Mouse (Mus musculus) kidney, adult 11 months (tissue): ENCODE data around the gene Tgfbr3.
A peak's percentile ranks its signal among the peaks of the same experiment; 100 is the strongest.

Experiments
- DNase-seq: peaks from one replicate; pipeline ENCODE4 v3.0.0; 2022

Gene Tgfbr3

DNA sequence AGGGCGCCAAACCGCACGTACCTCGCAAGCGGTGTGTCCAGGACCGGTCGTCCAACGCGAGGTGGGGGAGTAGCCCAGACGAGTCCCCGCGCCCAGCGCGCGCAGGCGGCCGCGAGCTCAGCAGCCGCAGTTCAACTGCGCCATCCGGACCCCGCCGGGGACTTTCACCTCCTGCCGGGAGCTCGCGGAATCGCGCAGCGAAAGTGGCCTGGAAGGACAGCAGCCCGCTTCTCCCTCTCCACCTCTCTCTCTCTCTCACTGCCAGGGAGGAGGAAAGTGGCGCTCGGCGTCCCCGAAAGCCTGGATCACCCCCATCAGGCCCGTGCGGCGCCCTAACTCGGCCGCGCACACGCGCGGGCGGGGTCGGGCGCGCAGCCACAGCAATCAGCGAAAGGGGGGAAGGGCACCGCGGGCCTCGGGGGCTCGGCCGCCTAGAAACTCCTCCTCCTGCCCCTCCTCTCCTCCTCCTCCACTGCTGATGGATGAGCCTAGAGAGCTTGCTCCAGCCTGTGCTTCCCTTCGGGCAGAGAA lies at the start of gene Tgfbr3:
Gene Tgfbr3, minus strand, starts transcription at position 396 of the 531 bp plus-strand sequence.
- DNase-seq: peak; percentile 83

DNA sequence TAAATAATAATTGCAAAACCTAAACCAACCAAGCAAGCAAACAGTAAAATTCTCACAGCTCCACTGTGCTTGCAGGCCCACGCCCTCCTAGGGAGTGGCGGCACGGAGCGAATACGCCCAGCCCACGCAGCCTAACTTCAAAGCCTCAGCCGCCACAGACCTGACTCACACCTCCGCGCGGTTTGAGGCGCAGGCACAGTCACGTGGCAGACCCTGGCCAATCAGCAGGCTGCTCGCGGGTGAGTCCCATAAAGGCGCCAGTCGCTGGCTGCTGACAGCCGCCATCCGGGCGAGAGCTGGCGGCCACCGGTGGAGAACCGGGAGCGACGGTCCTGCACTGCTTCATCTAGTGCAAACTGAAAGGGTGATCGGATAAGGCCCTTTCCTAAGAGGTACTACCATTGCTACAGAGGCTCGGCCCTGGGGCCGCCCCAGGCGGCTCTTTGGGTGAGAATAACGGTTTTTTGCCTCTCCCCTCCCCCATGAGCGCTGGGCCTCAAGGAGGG lies 41.5 kb upstream of the Tgfbr3 start, which contains the start of gene Brdt:
Gene Brdt, plus strand, starts transcription at position 244 of the 506 bp plus-strand sequence.
- DNase-seq: no peak

DNA sequence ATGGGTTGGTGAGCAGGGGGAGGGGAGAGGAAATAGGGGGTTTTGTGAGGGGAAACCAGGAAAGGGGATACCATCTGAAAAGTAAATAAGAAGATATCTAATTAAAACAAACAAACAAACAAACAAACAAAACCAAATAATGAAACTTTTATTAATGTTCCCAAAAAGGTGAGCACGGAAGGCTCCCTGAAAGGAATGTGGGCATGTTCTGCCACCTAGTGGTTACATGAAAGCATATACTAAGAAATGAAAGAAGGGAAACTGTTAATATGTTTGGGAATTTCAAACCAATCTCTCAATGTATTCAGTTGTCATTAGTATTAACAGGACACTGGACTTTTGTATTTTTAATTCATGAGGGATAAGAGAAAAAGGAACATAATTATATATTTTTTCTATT lies 31.3 kb upstream of the Tgfbr3 start:
- no peak for DNase-seq

DNA sequence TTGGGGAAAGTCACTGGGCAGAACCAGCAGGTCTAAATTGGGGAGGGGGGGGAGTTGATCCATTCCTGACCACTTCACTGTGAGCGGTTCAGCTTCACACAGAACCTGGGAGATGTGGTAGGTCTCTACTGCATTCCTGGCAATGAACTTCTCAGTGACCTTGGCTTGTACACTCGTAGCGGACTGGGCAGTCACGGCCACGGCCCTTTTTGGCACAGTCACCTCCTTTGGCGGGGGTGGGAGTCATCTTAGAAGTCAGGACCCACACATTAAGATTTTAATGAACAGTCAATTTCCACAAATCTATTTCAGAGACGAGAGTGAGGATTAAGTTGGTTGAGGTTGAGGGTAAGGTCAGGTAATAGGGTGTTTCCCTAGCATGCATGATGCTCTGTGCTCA lies 27.7 kb upstream of the Tgfbr3 start:
- DNase-seq: no peak

DNA sequence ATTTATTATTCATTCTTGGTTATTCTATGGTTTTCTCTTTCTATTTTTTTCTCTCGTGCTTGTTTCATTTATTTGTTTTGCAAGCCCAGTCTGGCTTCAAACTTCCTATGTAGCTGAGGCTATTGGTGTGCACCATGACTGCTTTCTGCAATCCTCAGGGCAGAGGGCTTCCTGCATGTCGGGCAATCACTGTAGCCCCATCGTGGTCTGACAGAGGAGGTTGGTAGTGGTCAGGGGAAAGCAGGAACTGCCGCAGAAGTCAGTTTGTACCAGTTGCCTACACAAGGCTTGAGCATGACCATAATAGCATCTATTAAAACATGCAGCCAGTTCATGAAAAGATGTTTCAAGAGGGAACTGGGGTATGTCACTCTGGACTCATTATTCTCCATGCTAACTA lies 18.0 kb upstream of the Tgfbr3 start:
- DNase-seq: no peak

DNA sequence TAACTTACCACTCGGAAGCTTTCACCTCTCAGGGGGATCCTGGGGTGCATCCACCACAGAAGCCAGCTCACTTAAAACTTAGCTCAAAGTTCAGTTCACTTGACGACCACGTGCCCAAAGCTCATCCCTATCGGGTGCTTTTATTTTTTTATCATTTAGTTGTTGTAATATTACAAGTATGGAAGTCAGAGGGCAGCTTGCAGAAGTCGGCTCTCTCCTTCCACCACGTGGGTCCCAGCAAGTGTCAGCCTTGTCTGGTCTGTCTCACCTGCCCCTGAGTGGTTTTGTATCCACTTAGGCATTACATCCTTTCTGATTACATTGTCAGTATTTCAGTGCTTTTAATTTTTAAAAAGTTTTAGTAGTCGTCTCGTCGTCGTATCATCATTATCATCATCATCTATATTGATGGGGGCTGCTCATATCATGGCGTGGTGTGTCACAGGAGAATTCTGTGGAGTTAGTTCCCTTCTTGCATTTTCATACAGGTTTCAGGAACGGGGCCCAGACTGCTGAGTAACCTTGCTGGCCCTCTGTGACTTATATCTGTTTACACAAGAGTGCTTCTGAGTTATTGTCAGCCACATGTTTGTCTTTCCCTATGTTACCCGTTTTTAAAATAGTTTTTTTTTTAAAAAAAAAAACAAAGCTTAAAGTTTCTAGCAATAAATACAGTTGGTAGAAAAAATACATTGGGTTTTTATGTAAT lies 14.8 kb upstream of the Tgfbr3 start:
- no peak for DNase-seq

DNA sequence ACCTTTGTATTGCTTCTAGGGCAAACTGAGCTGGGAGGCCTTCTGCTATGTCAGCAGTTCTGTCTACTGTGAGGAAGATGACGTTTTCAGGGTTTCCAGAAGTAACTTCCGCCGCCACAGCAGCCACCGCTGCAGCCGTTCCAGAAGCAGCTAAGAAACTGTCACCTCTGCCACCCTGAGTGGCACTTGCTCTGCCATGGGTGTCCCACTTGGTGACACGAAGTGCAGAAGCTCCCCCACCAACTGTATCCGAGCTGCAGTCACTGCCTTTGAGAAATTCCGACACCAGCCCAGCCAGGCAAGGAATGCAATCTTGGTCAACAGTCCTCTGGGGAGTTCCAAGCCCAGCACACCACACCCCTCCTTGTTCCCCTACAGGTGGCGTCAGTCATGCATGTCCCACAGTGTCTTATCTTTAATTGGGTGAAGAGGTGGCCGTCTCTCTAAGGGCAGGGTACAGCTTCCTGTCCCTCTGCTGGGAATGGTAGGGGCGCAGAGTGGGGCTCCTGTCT lies 14.0 kb upstream of the Tgfbr3 start:
- no peak for DNase-seq

DNA sequence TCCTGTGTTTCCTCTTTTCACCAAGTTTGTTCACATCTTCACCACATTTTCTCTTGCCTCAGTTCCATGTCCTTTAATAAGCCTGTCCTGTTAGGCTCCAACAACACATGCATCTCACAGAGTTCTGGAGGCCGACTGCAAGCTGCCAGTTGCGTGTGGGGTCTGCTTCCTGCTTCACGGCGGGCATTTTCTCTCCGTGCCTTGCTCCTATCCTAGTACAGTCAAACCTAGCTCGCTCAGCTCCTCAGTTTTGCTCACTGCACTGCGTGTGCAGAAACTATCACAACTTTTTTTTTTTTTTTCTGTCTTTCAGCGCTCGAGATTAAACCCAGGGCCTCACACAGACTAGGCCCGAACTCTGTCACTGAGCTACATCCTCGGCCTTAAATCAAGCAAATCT lies 9.4 kb upstream of the Tgfbr3 start:
- DNase-seq: no peak

DNA sequence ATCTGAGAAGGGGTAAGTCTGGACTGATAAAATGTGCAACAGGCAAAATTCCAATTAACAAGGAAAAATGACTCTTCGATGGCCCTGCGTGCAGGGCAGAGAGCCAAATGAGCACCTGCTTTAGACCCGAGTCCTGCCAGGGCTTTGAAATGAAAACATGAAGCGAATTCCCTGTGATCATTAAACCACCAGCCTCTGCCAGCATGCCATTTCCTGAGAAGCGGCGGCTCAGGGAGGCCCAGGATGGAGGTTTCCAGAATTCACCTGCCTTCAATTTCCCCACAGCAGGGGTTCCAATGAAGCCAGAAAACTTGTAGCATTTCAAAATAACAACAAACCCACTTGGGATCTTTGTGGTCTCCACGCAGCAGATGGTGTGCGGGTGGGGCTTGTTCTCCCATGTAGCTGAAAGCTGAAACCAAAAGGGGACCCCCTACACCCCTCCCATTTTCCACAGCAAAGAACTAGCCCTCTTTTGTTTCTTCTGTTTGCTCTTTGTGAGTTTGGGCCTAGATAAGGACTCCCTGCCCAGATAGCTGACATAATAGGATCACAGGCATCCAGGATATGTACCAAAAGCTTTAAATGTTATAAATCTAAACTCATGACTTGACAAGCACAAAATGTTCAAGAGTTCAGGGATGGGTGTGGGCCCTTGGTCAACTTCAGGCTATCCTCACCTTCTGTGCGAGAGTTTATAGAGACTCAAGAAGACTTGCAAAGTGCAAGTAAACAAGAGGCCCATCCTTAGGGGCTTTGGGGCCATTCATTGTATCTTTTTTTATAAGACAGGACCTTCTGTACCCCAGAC lies 7.3 kb upstream of the Tgfbr3 start:
- DNase-seq: peak; percentile 52

DNA sequence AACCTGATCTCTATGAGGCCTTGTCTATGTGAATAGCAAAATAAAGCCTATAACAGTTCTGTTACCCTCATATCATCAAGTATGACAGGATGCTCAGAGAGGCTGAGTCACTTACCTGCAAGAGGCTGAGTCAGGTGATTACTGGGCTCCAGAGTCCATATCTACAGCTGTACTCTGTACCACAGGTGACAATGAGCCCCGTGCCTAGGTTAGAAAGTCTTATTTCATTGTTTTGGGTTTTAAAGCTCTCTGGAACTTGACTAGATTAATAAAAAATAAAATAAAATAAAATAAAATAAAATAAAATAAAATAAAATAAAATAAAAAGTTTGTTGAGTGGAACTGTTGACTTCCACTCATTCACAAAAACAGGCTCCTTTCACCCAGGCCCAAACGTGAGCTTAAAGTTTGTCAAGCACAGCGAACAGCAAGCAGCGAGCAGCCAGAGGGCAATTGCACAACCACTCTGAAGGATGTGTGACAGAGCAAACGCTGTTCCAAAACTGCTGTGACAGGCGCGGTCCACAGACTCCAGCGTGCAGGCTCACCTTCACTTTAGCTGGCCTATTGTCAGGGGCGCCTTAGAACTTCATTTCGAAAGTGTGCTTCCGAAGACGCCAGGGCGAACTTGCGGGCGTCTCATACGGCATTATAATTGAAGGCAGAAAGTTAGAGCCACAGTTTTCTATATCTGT lies 6.5 kb upstream of the Tgfbr3 start:
- DNase-seq: no peak

DNA sequence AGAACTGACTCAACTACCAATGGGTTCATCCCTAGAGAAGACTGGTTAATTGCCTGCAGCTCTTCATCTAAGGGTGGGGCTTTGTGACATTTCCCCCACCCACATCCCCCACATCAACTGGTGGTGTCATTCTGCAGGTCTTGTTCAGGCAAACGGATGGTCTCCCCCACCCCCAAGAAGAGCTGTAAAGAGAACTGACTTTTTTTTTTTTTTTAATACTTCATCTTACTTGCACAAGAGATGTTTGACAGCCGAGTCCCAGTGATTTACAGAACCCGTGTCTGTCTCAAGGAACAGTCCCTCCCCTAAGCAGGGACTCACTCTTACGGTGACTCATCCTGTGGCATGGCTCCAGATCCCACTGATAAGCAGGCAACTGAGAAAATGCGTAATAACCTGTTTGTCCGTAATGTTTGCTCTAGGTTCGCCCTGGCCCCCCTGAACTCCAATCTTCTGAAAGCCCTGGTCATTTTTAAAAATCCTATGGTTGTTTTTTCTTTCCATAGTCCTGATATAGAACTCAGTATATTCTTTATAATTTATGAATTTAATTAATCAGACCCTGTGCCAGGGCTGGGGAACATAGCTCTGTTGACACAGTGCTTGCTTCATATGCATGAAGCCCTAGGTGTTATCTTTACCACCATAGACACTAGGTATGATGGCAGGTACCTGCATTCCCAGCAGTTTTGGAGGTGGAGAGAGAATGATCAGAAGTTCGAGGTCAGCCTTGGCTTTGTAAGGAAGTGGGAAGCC lies 5.8 kb upstream of the Tgfbr3 start:
- DNase-seq: no peak

DNA sequence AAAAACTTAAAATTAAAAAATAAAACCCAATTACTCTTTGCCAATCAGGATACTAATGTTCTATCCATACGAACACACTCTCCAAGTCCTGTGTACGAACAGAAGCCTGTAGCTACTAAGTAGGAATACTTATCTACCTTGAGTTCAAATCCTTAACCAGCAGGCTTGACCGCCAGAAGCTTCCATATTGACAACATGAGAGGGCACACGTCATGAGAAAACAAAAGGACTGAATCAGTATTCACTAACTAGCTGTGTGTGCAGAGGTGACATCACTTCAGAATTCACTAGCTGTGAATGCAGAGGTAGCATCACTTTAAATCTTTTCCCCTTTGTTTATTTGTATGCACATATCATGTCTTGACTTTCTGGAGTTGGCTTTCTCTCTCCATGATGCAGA lies 4.6 kb upstream of the Tgfbr3 start:
- DNase-seq: no peak

DNA sequence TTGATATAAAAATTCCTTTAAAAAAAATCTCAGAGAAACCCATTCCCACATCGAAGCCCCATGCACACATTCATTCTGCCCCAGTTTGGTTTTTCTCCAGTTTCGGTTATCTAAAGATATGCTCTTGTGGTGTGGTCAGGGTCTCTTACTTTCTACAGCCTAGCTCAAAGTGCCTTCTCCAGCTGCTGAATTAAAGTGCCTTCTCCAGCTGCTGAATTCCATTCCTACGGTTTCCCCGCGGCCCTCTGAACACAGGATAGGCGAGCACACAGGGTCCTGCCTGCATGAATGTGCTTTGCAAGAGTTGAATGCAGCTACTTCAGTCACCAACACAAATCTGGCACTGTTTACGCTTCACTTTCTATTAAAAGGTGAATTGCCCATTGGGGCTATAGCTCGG lies 557 bp upstream of the Tgfbr3 start:
- DNase-seq: no peak

DNA sequence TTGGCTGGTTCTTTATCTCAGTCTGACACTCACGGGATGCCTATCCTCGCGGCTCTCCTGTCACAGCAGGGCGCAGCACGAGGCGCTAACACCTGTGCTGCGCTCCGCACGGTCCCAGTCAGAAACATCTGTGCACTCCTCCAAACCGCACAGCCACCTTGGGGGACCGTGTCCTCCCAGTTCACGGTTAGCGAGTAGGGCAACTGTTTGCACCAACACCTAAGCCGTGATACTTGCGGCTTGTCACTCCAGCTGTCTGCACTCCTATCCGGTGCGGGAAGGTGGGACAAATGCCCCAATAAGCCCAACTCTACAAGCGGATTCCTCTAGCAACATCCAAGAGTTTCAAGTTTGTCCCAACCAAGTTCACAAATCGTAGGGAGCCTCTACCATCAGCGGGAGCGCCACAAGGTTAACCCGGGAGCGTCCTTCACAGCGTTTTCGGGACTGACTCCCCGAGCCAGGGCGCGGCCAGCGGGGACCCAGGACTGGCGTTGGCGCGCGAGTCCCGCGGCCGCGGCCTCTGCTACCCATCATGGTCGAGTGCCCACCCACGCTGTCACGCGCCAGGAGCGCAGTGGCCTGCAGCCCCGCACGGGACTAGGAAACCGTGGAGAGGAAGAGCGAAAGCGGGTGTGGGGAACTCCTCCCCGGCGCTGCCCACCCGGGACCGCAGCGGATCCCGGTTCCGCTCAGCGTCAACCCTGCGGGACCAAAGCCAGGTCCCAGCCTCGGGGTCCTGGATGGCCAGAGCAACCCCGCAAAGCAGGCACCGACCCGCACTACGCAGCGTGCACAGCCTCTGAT lies 799 bp downstream of the Tgfbr3 start:
- peak; percentile 40 for DNase-seq

DNA sequence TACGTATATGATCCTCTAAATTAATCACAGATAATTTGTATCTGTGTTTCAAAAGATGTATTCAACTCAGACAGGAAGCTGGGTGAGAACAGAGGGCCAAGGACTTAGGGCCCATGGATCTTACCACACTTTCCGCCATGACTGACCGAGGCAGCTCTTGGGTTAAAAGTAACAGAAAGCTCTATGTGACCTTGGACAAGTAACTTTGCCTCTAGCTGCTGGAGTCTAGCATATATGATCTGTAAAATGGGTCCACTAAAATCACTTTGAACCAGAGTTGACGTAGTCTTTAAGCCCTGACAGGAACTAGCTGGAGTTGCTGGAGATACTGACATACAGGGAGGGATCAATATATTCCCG lies 1.5 kb downstream of the Tgfbr3 start:
- DNase-seq: no peak

DNA sequence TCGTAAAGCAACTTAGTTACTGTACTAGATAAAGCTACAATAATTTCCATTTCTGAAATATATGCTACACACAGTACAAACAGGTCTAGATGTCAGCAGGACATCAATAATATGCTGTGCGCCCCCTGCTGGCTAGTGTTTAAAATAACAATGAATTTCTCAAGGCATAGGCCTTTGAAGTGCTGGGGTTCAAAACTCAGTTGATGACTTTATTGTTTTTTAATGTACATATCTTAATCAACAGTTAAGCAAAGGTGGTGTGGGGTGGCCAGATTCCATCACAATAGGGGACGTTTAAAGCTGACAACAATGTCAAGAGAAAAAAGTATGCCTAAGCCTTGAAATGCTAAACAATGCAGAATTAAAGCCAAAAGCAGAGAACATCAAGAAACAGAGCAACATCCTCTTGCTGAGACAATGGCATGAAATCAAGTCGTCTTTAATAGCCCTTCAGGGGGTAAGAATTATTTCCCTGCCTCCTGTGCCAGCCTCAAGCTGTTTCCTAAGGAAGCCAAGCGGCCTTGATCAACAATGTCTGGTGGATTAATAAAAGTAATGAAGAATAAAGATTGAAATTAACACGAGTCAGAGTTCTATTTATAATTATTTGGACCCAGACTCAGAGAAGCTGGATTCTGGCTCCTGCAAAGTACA lies 2.0 kb downstream of the Tgfbr3 start:
- DNase-seq: no peak

DNA sequence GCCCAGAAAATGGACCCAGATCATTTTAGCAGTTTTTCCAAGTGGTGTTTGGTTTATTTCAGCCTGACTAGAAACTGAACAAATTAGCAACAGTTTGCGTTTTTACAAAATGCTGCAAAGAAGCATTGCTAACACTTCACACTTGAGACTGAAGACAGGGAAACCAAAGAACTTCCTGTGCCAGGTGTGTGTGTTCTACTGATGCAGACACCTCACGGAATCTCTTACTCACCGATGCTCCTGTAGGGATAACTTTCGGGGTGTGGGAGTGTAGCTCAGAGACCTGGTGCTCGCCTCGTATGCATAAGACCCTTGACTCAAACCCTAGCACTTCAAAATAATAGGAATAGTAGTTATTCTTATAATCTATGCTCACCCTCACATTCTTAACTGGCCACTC lies 3.9 kb downstream of the Tgfbr3 start:
- DNase-seq: no peak

DNA sequence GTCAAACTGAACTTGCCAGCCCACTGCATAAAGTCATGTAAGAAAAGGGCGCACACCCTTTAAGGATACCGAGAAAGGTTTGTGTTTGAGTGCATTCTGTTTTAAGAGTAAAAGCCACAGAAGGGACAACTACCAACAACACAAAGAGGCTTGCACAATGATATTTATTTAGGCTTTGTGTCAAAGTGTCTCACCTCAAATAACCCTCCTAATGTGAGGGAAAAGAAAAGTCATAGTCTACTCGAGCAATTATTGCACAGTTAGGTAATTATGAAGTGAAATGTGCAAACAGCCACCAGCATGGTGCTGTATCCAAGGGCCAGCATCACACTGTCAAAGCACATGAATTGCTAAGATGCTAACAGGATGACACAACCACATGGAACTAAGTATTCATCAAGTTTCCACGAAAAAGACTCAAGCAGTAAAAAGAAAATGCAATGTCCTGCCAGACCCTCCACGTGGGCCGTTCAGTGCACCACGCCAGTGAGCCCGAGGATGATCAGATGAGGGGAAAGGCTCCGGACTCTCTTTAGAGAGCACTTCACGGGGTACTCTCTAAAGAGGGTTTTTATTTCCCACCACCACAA lies 5.4 kb downstream of the Tgfbr3 start:
- no peak for DNase-seq

DNA sequence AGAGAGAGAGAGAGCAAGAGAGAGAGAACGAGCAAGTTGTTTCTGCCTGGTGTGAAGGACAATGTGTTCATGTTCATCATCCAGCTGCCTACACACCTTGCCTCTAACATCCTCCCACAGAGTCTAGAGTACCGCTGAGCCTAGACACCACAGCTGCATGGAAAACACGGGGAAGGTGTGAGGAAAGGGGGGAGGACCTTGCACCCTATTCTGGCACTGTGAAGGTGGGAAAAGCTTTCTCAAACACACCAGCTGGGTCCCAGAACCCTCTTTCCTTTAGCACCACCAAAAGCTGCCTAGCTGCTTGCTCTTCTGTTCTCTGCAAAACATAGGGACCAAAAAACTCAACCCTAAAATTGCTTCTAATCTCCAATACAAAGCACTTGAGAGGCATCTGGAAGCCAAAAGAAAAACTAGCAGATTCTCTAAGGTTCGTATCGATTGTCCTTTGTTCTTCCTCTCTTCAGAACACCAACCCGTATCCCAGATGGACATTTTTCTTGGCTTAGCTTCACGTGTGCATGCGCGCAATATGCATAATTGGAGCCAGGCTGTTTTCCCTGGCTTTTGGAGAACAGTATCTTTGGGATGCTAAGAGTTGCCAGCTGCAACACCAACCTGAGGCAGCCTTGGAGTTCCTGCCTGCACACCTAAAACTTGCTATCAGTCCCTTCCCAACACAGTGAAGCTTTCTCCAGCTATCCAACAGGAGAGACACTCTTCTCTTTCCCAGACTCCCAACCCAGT lies 6.7 kb downstream of the Tgfbr3 start:
- no peak for DNase-seq

DNA sequence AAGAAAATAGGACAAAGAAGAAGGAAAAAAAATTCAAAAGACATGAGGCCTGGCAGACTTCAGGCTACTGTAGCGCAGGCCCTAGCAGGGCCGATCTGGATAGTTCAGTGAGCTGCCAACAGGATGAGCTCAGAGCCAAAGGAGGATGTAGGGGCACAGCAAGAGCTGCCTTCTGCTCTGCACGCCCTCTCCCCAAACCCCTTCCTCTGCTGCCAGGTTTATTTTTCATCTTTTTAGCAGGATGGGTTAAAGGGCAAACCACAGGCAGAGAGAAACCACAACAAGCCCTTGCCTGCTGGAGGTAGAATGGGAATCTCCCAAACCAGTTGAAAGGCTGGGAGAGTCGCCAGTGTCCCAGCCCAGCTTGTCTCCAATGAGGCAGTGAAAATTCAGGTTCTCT lies 10.2 kb downstream of the Tgfbr3 start:
- no peak for DNase-seq
